In the genomic region with DNA sequence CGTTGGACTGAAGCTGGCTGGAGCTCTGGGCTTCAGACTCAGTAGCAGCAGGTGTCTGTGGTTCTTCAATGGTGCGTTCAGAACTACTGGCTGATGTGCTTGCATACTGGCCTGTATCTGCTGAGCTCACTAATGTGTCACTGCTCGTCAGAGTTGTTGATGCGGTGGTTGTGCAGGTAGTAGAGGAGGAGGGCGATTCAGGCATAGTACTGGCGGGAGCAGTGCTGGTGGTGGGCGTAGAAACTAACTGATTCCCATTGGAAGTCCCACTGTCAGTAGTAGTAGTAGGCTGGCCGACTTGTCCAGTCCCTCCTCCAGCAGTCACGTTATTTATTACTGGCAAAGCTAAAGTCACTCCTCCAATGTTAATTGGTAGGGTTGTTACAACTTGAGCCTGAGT, we compare ENCODE assay signal across 11 mouse cellular contexts. TPM values are rescaled to one million over a fixed set of nuclear protein-coding genes. Genes with fewer than 3 reads are reported as not detected.
DNase-seq lines count a peak whose midpoint lies in the region; ATAC-seq and TF ChIP-seq lines count a peak whose summit lies in the region.
"Had no signal": no experiment of that assay in that cellular context is flagged by ENCODE, and none has a peak within 500 bp of the region (broad histone marks: within the 10 kb centered on the region; RNA-seq: fewer than 3 reads in every experiment).

No protein-coding gene starts in this region.

- H3K36me3 ChIP-seq in liver, embryonic 13.5 days = peaks cover 10% of the 10 kb centered on the region

- peak overlapping the region; percentile 98; the same call in 1 of the 2 replicates for H3K27ac ChIP-seq in gastrocnemius, adult 2 months
- peak overlapping the region; percentile 93 for H3K27ac ChIP-seq in liver, embryonic 13.5 days
- H3K27ac ChIP-seq: macrophage had no signal

- no peaks in the 10 kb centered on the region for H3K9me3 ChIP-seq in liver, embryonic 13.5 days (replicated peaks)

- H3K4me3 ChIP-seq in gastrocnemius, adult 2 months = no peak overlapping the region
- peak overlapping the region; percentile 74 for H3K4me3 ChIP-seq in liver, embryonic 13.5 days (replicated peaks)

- ATAC-seq in liver, embryonic 13.5 days (ENCODE audit: low read depth) = no peak

- peak overlapping the region; percentile 85 for H3K9ac ChIP-seq in liver, embryonic 13.5 days

- TF ChIP-seq CTCF in gastrocnemius, adult 2 months (IDR thresholded peaks at IDR 0.05) = no peak

- intact Hi-C loops in gastrocnemius, adult 2 months (cut with DNase I) = no loop called here
- intact Hi-C loops in heart, postnatal 36 days (cut with DNase I) = no loop called here

- peaks cover 54% of the 10 kb centered on the region for H3K4me1 ChIP-seq in liver, embryonic 13.5 days (replicated peaks)

- peak overlapping the region; percentile 65 for H3K4me2 ChIP-seq in liver, embryonic 13.5 days

- DNase-seq in gastrocnemius, adult 2 months = no peak
- DNase-seq in gastrocnemius, adult 8-10 months (ENCODE audit: low spot score in 2 of 2) = no peak
- DNase-seq in spleen, postnatal 10 days (ENCODE audit: low spot score in 2 of 2) = peak; percentile 11 to 17
- DNase-seq in spleen, adult 18-20 months = no peak
- no peak for DNase-seq in liver, embryonic 13.5 days
- no peak for DNase-seq in left cerebral cortex, adult 9 months (ENCODE audit: low spot score in 2 of 2)
- DNase-seq in heart, postnatal 36 days = no peak
- no peak for DNase-seq in embryo, embryonic 11 days
- DNase-seq: kidney, adult 8-10 months; retina, postnatal 1 day had no signal

- H3K27me3 ChIP-seq in liver, embryonic 13.5 days = no peaks in the 10 kb centered on the region

- WGBS in liver, embryonic 13.5 days (ENCODE audit: insufficient replicate concordance) = 88% methylated on average over 9 of the region's 9 CpGs

RNA-seq across cellular contexts. Expression of a gene that starts 2.1 kb away (rescaled TPM):
- 10 to 100 TPM in 1 of 2 experiments, 1 to 10 TPM in 1; 9.6 to 10.6 TPM for total RNA-seq in gastrocnemius, adult 2 months (2021)
- total RNA-seq in gastrocnemius, adult 8-10 months (2022) = 10 to 100 TPM in 3 of 4 experiments, 1 to 10 TPM in 1; 9.9 to 13.7 (median 11.5) TPM
- 4.4 and 6.7 TPM in 2 replicates for polyA plus RNA-seq in liver, embryonic 13.5 days (2015; fragmentation: Nextera tagmentation; extraction: Ambion mirVana)
- total RNA-seq in heart, postnatal 36 days (2021) = 10 to 100 TPM in 1 of 2 experiments, 1 to 10 TPM in 1; 8.1 to 13.6 TPM

Comparison
In these comparisons a context has a peak if more than half of its experiments do, and no peak if none do; other contexts are left out.
1. DNase-seq: peak in spleen, postnatal 10 days (2 of 2); none in gastrocnemius, adult 2 months (single experiment), gastrocnemius, adult 8-10 months (0 of 2), spleen, adult 18-20 months (0 of 2), liver, embryonic 13.5 days (single experiment), left cerebral cortex, adult 9 months (0 of 2), heart, postnatal 36 days (0 of 2) and embryo, embryonic 11 days (single experiment).